Mouse (Mus musculus) megakaryocyte-erythroid progenitor cell, adult 5-6 weeks (primary cell): Measurements from ENCODE around the gene Myl10. TPM values are rescaled to one million over a fixed set of nuclear protein-coding genes. Genes with fewer than 3 reads are reported as not detected.
"Not testable (repeated sequence)": the region's sequence is repeated elsewhere in the genome, so short reads cannot be mapped to it uniquely, and the experiment has no call there.

ENCODE experiments used
- ATAC-seq: replicated peaks from 2 replicates; pipeline ENCODE4 v1.8.0; 2016; ENCODE audit warnings: mild to moderate bottlenecking, inconsistent platforms; ENCODE audit not compliant: severe bottlenecking, poor library complexity, low FRiP score, low TSS enrichment
- total RNA-seq, 2 experiments: library from RNA; stranded (forward) in 1 of 2; stranded (reverse) in 1 of 2; fragments of 200-1000, 215-1000 nt in 1 of 2; fragments of >200 nt in 1 of 2; fragmentation: Nextera tagmentation in 1 of 2; gene quantifications; 2 replicates each; pipeline ENCODE4 v1.2.3; 2014 to 2017

Myl10 gene
- total RNA-seq, 2 experiments from 2014 or later: 0.50 TPM; not detected in 1

- ATAC-seq: no peak
These were observed 9.3 kb downstream of the Myl10 start for GRCm38 (mm10) chr5:136702159-136702725.

- ATAC-seq: peak; percentile 60; the same call in 1 of the 2 replicates
These were observed 10.8 kb downstream of the Myl10 start for GRCm38 (mm10) chr5:136703751-136704150.

GRCm38 (mm10) chr5:136704151-136704550 is 11.2 kb downstream of the Myl10 start:
- ATAC-seq: no peak

GRCm38 (mm10) chr5:136705532-136705931 is 12.6 kb downstream of the Myl10 start:
- no peak for ATAC-seq

GRCm38 (mm10) chr5:136706803-136707202 is 13.9 kb downstream of the Myl10 start:
- peak; percentile 66 for ATAC-seq

- ATAC-seq: no peak
These were observed 15.2 kb downstream of the Myl10 start for GRCm38 (mm10) chr5:136708116-136708515.

GRCm38 (mm10) chr5:136710742-136711141 is 17.8 kb downstream of the Myl10 start:
- ATAC-seq: no peak

- ATAC-seq: no peak
These were observed 21.4 kb downstream of the Myl10 start for GRCm38 (mm10) chr5:136714232-136714875.

- ATAC-seq: 0 out of 2 replicates have a peak, but pooled peaks have one; percentile 45
These were observed 21.9 kb downstream of the Myl10 start for GRCm38 (mm10) chr5:136714879-136715278.

GRCm38 (mm10) chr5:136716696-136717572 is 24.0 kb downstream of the Myl10 start:
- ATAC-seq: no peak

GRCm38 (mm10) chr5:136717573-136717854 is 24.6 kb downstream of the Myl10 start:
- ATAC-seq: no peak

GRCm38 (mm10) chr5:136718656-136719055 is 25.7 kb downstream of the Myl10 start:
- no peak for ATAC-seq

- ATAC-seq: no peak
These were observed 28.6 kb downstream of the Myl10 start for GRCm38 (mm10) chr5:136721596-136721995.

- not testable (repeated sequence) for ATAC-seq
These were observed 33.3 kb downstream of the Myl10 start for GRCm38 (mm10) chr5:136726271-136726670.

- ATAC-seq: no peak
These were observed 46.0 kb downstream of the Myl10 start for GRCm38 (mm10) chr5:136738918-136739317.

GRCm38 (mm10) chr5:136746596-136746995 is 53.6 kb downstream of the Myl10 start:
- no peak for ATAC-seq

Other genes starting within 250 kb of the Myl10 start
- 105 and 126 TPM in 2 replicates for gene Cux1, start 125.7 kb upstream of the Myl10 start, total RNA-seq (2014; fragmentation: Nextera tagmentation)
- 97.0 and 146 TPM in 2 replicates for gene Cux1, start 125.7 kb upstream of the Myl10 start, total RNA-seq (2017)
- gene Col26a1, start 190.1 kb downstream of the Myl10 start, total RNA-seq (2014; fragmentation: Nextera tagmentation): not detected in 2 replicates
- gene Col26a1, start 190.1 kb downstream of the Myl10 start, total RNA-seq (2017): not detected in 2 replicates
- gene Ift22, start 215.0 kb downstream of the Myl10 start, total RNA-seq (2014; fragmentation: Nextera tagmentation): 12.1 and 17.4 TPM in 2 replicates
- gene Ift22, start 215.0 kb downstream of the Myl10 start, total RNA-seq (2017): 1.5 and 5.4 TPM in 2 replicates